Mouse (Mus musculus): ENCODE results near the gene Mapk8ip3. TPM values are rescaled to one million over a fixed set of nuclear protein-coding genes. Genes with fewer than 3 reads are reported as not detected.

Mapk8ip3 gene
- total and polyA plus RNA-seq, 3 experiments, result 60.0 to 74.4 (median 67.9) TPM

DNA sequence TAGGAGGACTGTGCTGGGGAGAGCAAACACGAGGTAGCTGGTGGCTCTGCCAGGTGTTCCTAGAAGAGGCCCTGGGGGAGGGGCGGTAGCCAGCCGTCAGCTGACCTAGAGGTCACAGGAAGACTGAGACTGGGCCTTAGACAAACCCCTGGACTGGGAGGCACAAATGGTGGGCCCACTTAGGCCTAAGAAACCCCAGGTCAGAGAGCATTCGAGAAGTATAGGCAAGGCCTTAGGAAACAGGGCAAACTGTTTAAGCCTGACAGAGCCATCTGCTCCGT lies 58.7 kb downstream of the Mapk8ip3 start:
- DNase-seq, result peak; percentile 73 to 82
- 42% methylated on average over 5 of the region's 5 CpGs for WGBS
- H3K79me2 ChIP-seq (replicated peaks; ENCODE audit: control insufficient read depth, insufficient read depth, low read length), result no peaks in the 10 kb centered on the region

DNA sequence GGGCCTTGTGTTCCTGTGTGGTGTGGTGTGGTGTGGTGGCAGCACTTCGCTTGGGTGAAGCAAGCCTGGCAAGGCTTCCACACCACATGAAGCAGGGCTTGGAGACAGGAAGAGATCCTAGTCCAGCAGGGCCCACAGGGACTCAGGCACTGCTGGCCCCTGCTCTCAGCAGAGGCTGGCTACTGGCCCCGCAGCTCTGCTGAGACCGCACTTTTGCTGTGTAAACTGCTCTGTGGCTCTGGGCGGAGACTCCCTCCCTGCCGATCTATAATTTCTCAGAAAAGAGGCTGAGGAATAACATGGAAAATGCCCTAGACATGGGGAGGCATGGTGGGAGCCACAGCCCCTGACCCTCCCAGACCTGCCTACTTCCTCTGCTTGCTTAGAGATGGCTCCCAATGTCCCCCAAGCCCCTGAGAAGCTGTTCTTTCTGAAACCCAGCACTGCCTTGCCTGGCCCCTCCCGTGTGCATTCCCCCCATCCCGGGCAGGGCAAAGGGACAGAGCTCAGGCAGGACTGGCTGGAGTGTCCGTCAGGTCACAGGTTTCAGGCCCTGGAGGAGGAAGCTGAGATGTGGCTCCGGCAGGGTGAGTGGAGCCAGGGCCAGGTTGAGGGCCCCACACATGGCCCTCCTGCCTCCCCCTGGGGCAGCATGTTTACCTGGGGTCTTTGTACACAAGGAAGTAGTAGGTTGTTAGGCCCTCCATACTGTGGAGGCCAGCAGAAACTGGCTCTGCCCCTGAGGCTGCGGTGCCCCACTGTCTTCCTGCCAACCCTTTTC lies 59.3 kb downstream of the Mapk8ip3 start:
- no peak overlapping the region; the same call in 1 of the 2 replicates for H3K4me3 ChIP-seq
- peak overlapping the region; percentile 4; the same call in 1 of the 2 replicates for H3K9ac ChIP-seq (ENCODE audit: low read depth, low read length)
- DNase-seq, result no peak
- TF ChIP-seq EP300 (IDR thresholded peaks at IDR 0.05; ENCODE audit: insufficient read depth, low read depth, low read length) (no peak), CTCF (IDR thresholded peaks at IDR 0.05) (no peak), POLR2A (IDR thresholded peaks at IDR 0.05; ENCODE audit: insufficient read depth, low read depth, low read length) (no peak)
- H3K4me1 ChIP-seq (ENCODE audit: control insufficient read depth, insufficient read depth, low read length), result peaks cover 5% of the 10 kb centered on the region
- H3K79me2 ChIP-seq (replicated peaks; ENCODE audit: control insufficient read depth, insufficient read depth, low read length), result no peaks in the 10 kb centered on the region
- no peaks in the 10 kb centered on the region for H3K27me3 ChIP-seq (ENCODE audit: control insufficient read depth, insufficient read depth, low read length)
- WGBS, result 60% methylated on average over 10 of the region's 10 CpGs
- H3K36me3 ChIP-seq (ENCODE audit: control insufficient read depth, insufficient read depth, low read length), result no peaks in the 10 kb centered on the region
- H3K27ac ChIP-seq, result peak overlapping the region; percentile 80
- intact Hi-C loops (cut with DNase I), result no loop called here

More for the DNA sequence above, 58.7 kb downstream of the Mapk8ip3 start:
- Histone ChIP-seq H3K36me3 (ENCODE audit: control insufficient read depth, insufficient read depth, low read length) (no peaks in the 10 kb centered on the region), H3K4me3 (no peak overlapping the region), H3K27ac (peak overlapping the region; percentile 80), H3K4me1 (ENCODE audit: control insufficient read depth, insufficient read depth, low read length) (peaks cover 5% of the 10 kb centered on the region), H3K27me3 (ENCODE audit: control insufficient read depth, insufficient read depth, low read length) (no peaks in the 10 kb centered on the region), H3K9ac (ENCODE audit: low read depth, low read length) (no peak overlapping the region)
- no peak for TF ChIP-seq CTCF (IDR thresholded peaks at IDR 0.05)
- 0 out of 2 replicates have a peak, but pooled peaks have one; percentile 52 for TF ChIP-seq EP300 (IDR thresholded peaks at IDR 0.05; ENCODE audit: insufficient read depth, low read depth, low read length)
- TF ChIP-seq POLR2A (IDR thresholded peaks at IDR 0.05; ENCODE audit: insufficient read depth, low read depth, low read length), result no peak
- intact Hi-C loops (cut with DNase I), result no loop called here

DNA sequence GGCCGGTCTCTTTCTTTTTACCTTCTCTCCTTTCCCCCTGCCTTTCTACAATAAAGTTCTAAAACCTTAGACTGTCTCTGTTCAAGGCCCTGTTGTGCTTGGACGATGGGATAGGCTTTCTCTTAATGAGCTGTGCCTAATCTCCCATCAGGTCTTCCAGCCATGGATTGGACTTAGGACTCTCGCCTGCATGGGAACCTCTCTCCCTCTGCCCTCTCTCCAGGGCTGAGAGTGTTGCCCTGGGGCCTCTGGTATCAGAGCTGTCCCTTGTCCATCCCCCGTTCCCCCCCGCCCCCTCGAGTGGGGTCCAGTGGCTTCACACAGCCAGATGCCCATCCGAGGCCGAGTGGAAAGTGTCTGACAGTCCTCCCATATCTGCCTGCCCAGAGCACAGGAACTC lies 61.8 kb downstream of the Mapk8ip3 start:
- H3K36me3 ChIP-seq (ENCODE audit: control insufficient read depth, insufficient read depth, low read length), result no peaks in the 10 kb centered on the region
- no peak overlapping the region for H3K9ac ChIP-seq (ENCODE audit: low read depth, low read length)
- H3K4me1 ChIP-seq (ENCODE audit: control insufficient read depth, insufficient read depth, low read length), result no peaks in the 10 kb centered on the region; the same call in 1 of the 2 replicates
- intact Hi-C loops (cut with DNase I), result no loop called here
- DNase-seq, result no peak
- no peaks in the 10 kb centered on the region for H3K27me3 ChIP-seq (ENCODE audit: control insufficient read depth, insufficient read depth, low read length)
- H3K79me2 ChIP-seq (replicated peaks; ENCODE audit: control insufficient read depth, insufficient read depth, low read length), result no peaks in the 10 kb centered on the region
- H3K4me3 ChIP-seq, result no peak overlapping the region
- 71% methylated on average over 8 of the region's 8 CpGs for WGBS
- TF ChIP-seq CTCF (IDR thresholded peaks at IDR 0.05), result no peak
- no peak for TF ChIP-seq EP300 (IDR thresholded peaks at IDR 0.05; ENCODE audit: insufficient read depth, low read depth, low read length)
- no peak for TF ChIP-seq POLR2A (IDR thresholded peaks at IDR 0.05; ENCODE audit: insufficient read depth, low read depth, low read length)
- no peak overlapping the region for H3K27ac ChIP-seq

- Histone ChIP-seq H3K4me1 (ENCODE audit: control insufficient read depth, insufficient read depth, low read length) (no peaks in the 10 kb centered on the region; the same call in 1 of the 2 replicates), H3K27me3 (ENCODE audit: control insufficient read depth, insufficient read depth, low read length) (no peaks in the 10 kb centered on the region), H3K79me2 (replicated peaks; ENCODE audit: control insufficient read depth, insufficient read depth, low read length) (no peaks in the 10 kb centered on the region), H3K4me3 (no peak overlapping the region), H3K9ac (ENCODE audit: low read depth, low read length) (no peak overlapping the region), H3K36me3 (ENCODE audit: control insufficient read depth, insufficient read depth, low read length) (no peaks in the 10 kb centered on the region), H3K27ac (no peak overlapping the region)
- TF ChIP-seq POLR2A (IDR thresholded peaks at IDR 0.05; ENCODE audit: insufficient read depth, low read depth, low read length), result no peak
- TF ChIP-seq CTCF (IDR thresholded peaks at IDR 0.05), result no peak
- no peak for TF ChIP-seq EP300 (IDR thresholded peaks at IDR 0.05; ENCODE audit: insufficient read depth, low read depth, low read length)
- intact Hi-C loops (cut with DNase I), result no loop called here
- 42% methylated on average over 1 of the region's 1 CpGs for WGBS
- no peak for DNase-seq
Measured at GRCm38 (mm10) chr17:24874405-24874745, 62.4 kb downstream of the Mapk8ip3 start.

- TF ChIP-seq EP300 (IDR thresholded peaks at IDR 0.05; ENCODE audit: insufficient read depth, low read depth, low read length), result no peak
- TF ChIP-seq POLR2A (IDR thresholded peaks at IDR 0.05; ENCODE audit: insufficient read depth, low read depth, low read length), result no peak
- no peak for TF ChIP-seq CTCF (IDR thresholded peaks at IDR 0.05)
- Histone ChIP-seq H3K27ac (no peak overlapping the region), H3K4me1 (ENCODE audit: control insufficient read depth, insufficient read depth, low read length) (no peaks in the 10 kb centered on the region; the same call in 1 of the 2 replicates), H3K36me3 (ENCODE audit: control insufficient read depth, insufficient read depth, low read length) (no peaks in the 10 kb centered on the region), H3K4me3 (no peak overlapping the region), H3K79me2 (replicated peaks; ENCODE audit: control insufficient read depth, insufficient read depth, low read length) (no peaks in the 10 kb centered on the region), H3K27me3 (ENCODE audit: control insufficient read depth, insufficient read depth, low read length) (no peaks in the 10 kb centered on the region), H3K9ac (ENCODE audit: low read depth, low read length) (no peak overlapping the region)
- intact Hi-C loops (cut with DNase I), result no loop called here
- DNase-seq, result no peak
- 53% methylated on average over 4 of the region's 4 CpGs for WGBS
Measured at GRCm38 (mm10) chr17:24873695-24874404, 62.9 kb downstream of the Mapk8ip3 start.

- TF ChIP-seq EP300 (IDR thresholded peaks at IDR 0.05; ENCODE audit: insufficient read depth, low read depth, low read length), result no peak
- no peak for TF ChIP-seq POLR2A (IDR thresholded peaks at IDR 0.05; ENCODE audit: insufficient read depth, low read depth, low read length)
- no peak for TF ChIP-seq CTCF (IDR thresholded peaks at IDR 0.05)
- DNase-seq, result no peak
- H3K9ac ChIP-seq (ENCODE audit: low read depth, low read length), result no peak overlapping the region
- no peaks in the 10 kb centered on the region for H3K4me1 ChIP-seq (ENCODE audit: control insufficient read depth, insufficient read depth, low read length)
- H3K27ac ChIP-seq, result no peak overlapping the region
- H3K79me2 ChIP-seq (replicated peaks; ENCODE audit: control insufficient read depth, insufficient read depth, low read length), result no peaks in the 10 kb centered on the region
- WGBS, result 90% methylated on average over 10 of the region's 10 CpGs
- H3K36me3 ChIP-seq (ENCODE audit: control insufficient read depth, insufficient read depth, low read length), result no peaks in the 10 kb centered on the region
- H3K27me3 ChIP-seq (ENCODE audit: control insufficient read depth, insufficient read depth, low read length), result no peaks in the 10 kb centered on the region
- intact Hi-C loops (cut with DNase I), result no loop called here
- no peak overlapping the region for H3K4me3 ChIP-seq
Measured at GRCm38 (mm10) chr17:24867914-24868313, 68.9 kb downstream of the Mapk8ip3 start.

Measured in heart, adult 2 months (tissue).